Mouse (Mus musculus) lung, postnatal 0 days (tissue): Measurements from ENCODE around the gene Gtf3c2. TPM values are rescaled to one million over a fixed set of nuclear protein-coding genes. Genes with fewer than 3 reads are reported as not detected.
A peak's percentile ranks its signal among the peaks of the same experiment; 100 is the strongest.

Experiments used
- ATAC-seq: fragments of 200-750 bp; cut with Nextera tagmentation; 2 replicates; pipeline ENCODE4 v1.8.0; 2017; ENCODE audit warnings: moderate library complexity
- DNase-seq: peaks from one replicate; pipeline ENCODE4 v3.0.0-alpha.2; 2016; ENCODE audit warnings: low spot score
- H3K27ac ChIP-seq: fragments of 300-500 bp; sonication (generic); 2 replicates; pipeline ENCODE4 v1.5.1; 2014; ENCODE audit warnings: antibody characterized with exemption, mild to moderate bottlenecking, low read length, mixed read lengths
- H3K27me3 ChIP-seq: fragments of 300-500 bp; sonication (generic); replicated peaks from 2 replicates; pipeline ENCODE4 v1.6.1; 2014; ENCODE audit warnings: low read length, mixed read lengths; ENCODE audit not compliant: insufficient read depth
- H3K36me3 ChIP-seq: fragments of 300-500 bp; sonication (generic); 2 replicates; pipeline ENCODE4 v1.6.1; 2014; ENCODE audit warnings: low read length, mixed read lengths; ENCODE audit not compliant: insufficient read depth
- H3K4me1 ChIP-seq: fragments of 300-500 bp; sonication (generic); 2 replicates; pipeline ENCODE4 v1.6.1; 2014; ENCODE audit warnings: antibody characterized with exemption, low read depth, low read length, mixed read lengths; ENCODE audit not compliant: insufficient read depth
- H3K4me2 ChIP-seq: fragments of 300-500 bp; sonication (generic); replicated peaks from 2 replicates; pipeline ENCODE4 v1.6.1; 2014; ENCODE audit warnings: low read depth, mild to moderate bottlenecking, low read length, moderate library complexity, mixed read lengths
- H3K4me3 ChIP-seq: fragments of 300-500 bp; sonication (generic); 2 replicates; pipeline ENCODE4 v1.5.1; 2014; ENCODE audit warnings: low read depth, low read length
- H3K9ac ChIP-seq: fragments of 300-500 bp; sonication (generic); replicated peaks from 2 replicates; pipeline ENCODE4 v1.6.1; 2014; ENCODE audit warnings: low read depth, mild to moderate bottlenecking
- H3K9me3 ChIP-seq: fragments of 300-500 bp; sonication (generic); 2 replicates; pipeline ENCODE4 v1.6.1; 2016; ENCODE audit warnings: low read length, mixed read lengths
- CTCF ChIP-seq: IDR thresholded peaks from 2 replicates; pipeline ENCODE4 v1.5.1; 2016; ENCODE audit warnings: antibody characterized with exemption, mild to moderate bottlenecking
- EP300 ChIP-seq: IDR thresholded peaks from 2 replicates; pipeline ENCODE4 v1.6.1; 2016; ENCODE audit warnings: antibody characterized with exemption, mild to moderate bottlenecking, control low read depth
- WGBS: fragments of 180-500 bp; shearing (Covaris S2); extraction: QIAGEN DNeasy Blood & Tissue Kit; methylation state at CpG from one replicate; pipeline ENCODE4 v1.1.7; 2014; 5-methylcytosine and 5-hydroxymethylcytosine counted together
- polyA plus RNA-seq: library from polyadenylated mRNA; unstranded; fragments of >200 nt; fragmentation: Nextera tagmentation; extraction: Ambion mirVana; gene quantifications from 2 replicates; pipeline ENCODE4 v1.2.1, GENCODE M21; 2015

Gene Gtf3c2
- polyA plus RNA-seq, 1 experiment from 2014 or later, result 24.2 TPM

GRCm38 (mm10) chr5:31116912-31117311, 63.0 kb downstream of the Gtf3c2 start:
- Histone ChIP-seq H3K4me2 (no peak overlapping the region), H3K27me3 (no peaks in the 10 kb centered on the region), H3K9ac (no peak overlapping the region), H3K27ac (no peak overlapping the region), H3K36me3 (no peaks in the 10 kb centered on the region), H3K4me3 (no peak overlapping the region), H3K4me1 (no peaks in the 10 kb centered on the region), H3K9me3 (no peaks in the 10 kb centered on the region)
- ATAC-seq (no peak), DNase-seq (no peak)
- no peak for TF ChIP-seq EP300
- WGBS, result 23% methylated on average over 10 of the region's 10 CpGs

DNA sequence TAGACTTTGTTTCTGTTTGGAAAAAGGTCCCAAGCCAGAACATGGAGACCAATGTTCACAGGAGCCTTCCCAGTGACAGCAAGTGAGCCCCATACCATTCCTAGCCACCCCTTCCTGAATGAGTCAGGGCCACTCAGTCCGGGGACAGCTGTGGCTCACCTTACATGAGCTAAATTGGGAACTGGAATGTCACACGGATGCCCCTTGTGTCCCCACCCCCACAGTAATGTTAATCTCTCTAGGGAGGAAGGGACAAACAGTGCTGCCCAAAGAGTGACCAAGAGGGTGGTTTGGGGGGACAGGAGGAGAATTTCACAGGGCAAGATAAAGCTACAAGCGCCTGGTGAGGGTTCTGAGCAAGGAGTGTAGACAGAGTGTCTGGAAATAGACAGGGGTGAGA, 63.6 kb downstream of the Gtf3c2 start, which contains the start of gene Trim54:
Gene Trim54 (plus strand): TSS at position 359 of the 400 bp plus-strand sequence.
- Histone ChIP-seq H3K9ac (no peak within 1 kb of the TSS), H3K4me3 (no peak within 1 kb of the TSS), H3K9me3 (no peaks in the 10 kb centered on the region), H3K36me3 (no peaks in the 10 kb centered on the region), H3K27me3 (no peaks in the 10 kb centered on the region), H3K4me2 (no peak within 1 kb of the TSS), H3K27ac (no peak within 1 kb of the TSS), H3K4me1 (no peaks in the 10 kb centered on the region)
- no peak for TF ChIP-seq CTCF
- TF ChIP-seq EP300, result no peak
- ATAC-seq (no peak), DNase-seq (no peak)
- 19% methylated on average over 3 of the region's 3 CpGs for WGBS

- no peak overlapping the region for H3K9ac ChIP-seq
- TF ChIP-seq EP300 (no peak), CTCF (peak; percentile 63)
- no peaks in the 10 kb centered on the region for H3K9me3 ChIP-seq
- H3K27ac ChIP-seq, result no peak overlapping the region
- H3K4me2 ChIP-seq, result no peak overlapping the region
- WGBS, result 25% methylated on average over 7 of the region's 7 CpGs
- peak; percentile 31 for DNase-seq
- no peaks in the 10 kb centered on the region for H3K36me3 ChIP-seq
- H3K4me3 ChIP-seq, result no peak overlapping the region
- no peaks in the 10 kb centered on the region for H3K27me3 ChIP-seq
- H3K4me1 ChIP-seq, result no peaks in the 10 kb centered on the region
- ATAC-seq, result no peak
Observed at GRCm38 (mm10) chr5:31110781-31111180, 69.2 kb downstream of the Gtf3c2 start.

DNA sequence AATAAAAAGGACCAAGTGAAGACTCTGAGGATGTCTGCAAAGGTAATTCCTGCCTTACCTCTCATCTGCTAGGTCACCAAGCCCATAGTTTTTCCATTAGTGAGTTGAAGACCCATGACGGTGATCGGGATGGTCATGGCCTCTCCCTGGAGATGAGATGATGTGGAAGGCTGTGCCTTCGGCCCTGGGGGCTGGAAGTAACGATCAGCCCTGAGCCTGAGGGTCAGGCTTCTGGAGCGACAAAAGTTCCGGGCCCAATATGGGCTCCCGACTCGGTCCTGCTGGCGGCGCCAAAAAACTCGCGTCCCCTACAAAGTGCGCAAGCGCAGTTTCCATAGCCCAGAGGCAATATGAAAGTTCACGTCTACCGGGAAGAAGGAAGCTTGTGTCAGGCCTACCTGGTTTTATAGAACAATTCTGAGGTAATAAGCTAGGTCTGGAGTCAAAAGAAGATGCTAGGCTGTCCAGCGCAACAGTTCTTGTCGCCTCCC, 71.9 kb downstream of the Gtf3c2 start, which contains the start of gene Slc30a3:
Gene Slc30a3 (minus strand): TSS at position 238 of the 491 bp plus-strand sequence.
- Histone ChIP-seq H3K4me2 (no peak within 1 kb of the TSS), H3K9me3 (no peaks in the 10 kb centered on the region), H3K27ac (no peak within 1 kb of the TSS), H3K9ac (no peak within 1 kb of the TSS), H3K27me3 (no peaks in the 10 kb centered on the region), H3K4me1 (no peaks in the 10 kb centered on the region), H3K4me3 (no peak within 1 kb of the TSS), H3K36me3 (no peaks in the 10 kb centered on the region)
- ATAC-seq, result no peak
- 90% methylated on average over 18 of the region's 18 CpGs for WGBS
- TF ChIP-seq CTCF (no peak), EP300 (no peak)
- DNase-seq, result no peak

Other genes starting within 250 kb of the Gtf3c2 start
- 1.8 and 2.3 TPM in 2 replicates for gene Cgref1, start 234.6 kb downstream of the Gtf3c2 start, polyA plus RNA-seq
- 76.5 and 79.7 TPM in 2 replicates for gene Preb, start 219.8 kb downstream of the Gtf3c2 start, polyA plus RNA-seq
- 0.44 and 0.49 TPM in 2 replicates for gene Tcf23, start 211.5 kb downstream of the Gtf3c2 start, polyA plus RNA-seq
- 260 and 289 TPM in 2 replicates for gene Atraid, start 131.8 kb downstream of the Gtf3c2 start, polyA plus RNA-seq
- gene Slc5a6, start 131.2 kb downstream of the Gtf3c2 start, polyA plus RNA-seq, result 3.4 and 3.6 TPM in 2 replicates
- 4.1 and 4.2 TPM in 2 replicates for gene Cad, start 125.4 kb downstream of the Gtf3c2 start, polyA plus RNA-seq
- gene Dnajc5g, start 73.9 kb downstream of the Gtf3c2 start, polyA plus RNA-seq, result not detected in 2 replicates
- gene Slc30a3, start 71.9 kb downstream of the Gtf3c2 start, polyA plus RNA-seq, result not detected in 2 replicates
- gene Trim54, start 63.4 kb downstream of the Gtf3c2 start, polyA plus RNA-seq, result 0.49 and 0.55 TPM in 2 replicates
- gene Ucn, start 41.3 kb downstream of the Gtf3c2 start, polyA plus RNA-seq, result not detected in 2 replicates
- 38.2 and 53.6 TPM in 2 replicates for gene Mpv17, start 25.9 kb downstream of the Gtf3c2 start, polyA plus RNA-seq
- 0.73 TPM in 1 of 2 replicates, not detected in the other for gene Gm29609, start 233 bp downstream of the Gtf3c2 start, polyA plus RNA-seq
- 103 and 106 TPM in 2 replicates for gene Snx17, start 13.1 kb upstream of the Gtf3c2 start, polyA plus RNA-seq
- gene Eif2b4, start 13.3 kb upstream of the Gtf3c2 start, polyA plus RNA-seq, result 44.4 and 45.0 TPM in 2 replicates
- gene Zfp513, start 22.2 kb upstream of the Gtf3c2 start, polyA plus RNA-seq, result 6.6 and 7.4 TPM in 2 replicates
- gene Ppm1g, start 40.5 kb upstream of the Gtf3c2 start, polyA plus RNA-seq, result 77.6 TPM in 2 replicates
- 125 and 131 TPM in 2 replicates for gene Nrbp1, start 60.7 kb upstream of the Gtf3c2 start, polyA plus RNA-seq
- gene Gm9970, start 61.1 kb upstream of the Gtf3c2 start, polyA plus RNA-seq, result 0.45 and 0.62 TPM in 2 replicates
- 44.5 and 50.4 TPM in 2 replicates for gene Krtcap3, start 71.5 kb upstream of the Gtf3c2 start, polyA plus RNA-seq
- 24.2 and 25.6 TPM in 2 replicates for gene Ift172, start 111.0 kb upstream of the Gtf3c2 start, polyA plus RNA-seq
- gene Fndc4, start 115.9 kb upstream of the Gtf3c2 start, polyA plus RNA-seq, result 9.7 and 11.8 TPM in 2 replicates
- 0.08 TPM in 1 of 2 replicates, not detected in the other for gene Gckr, start 117.3 kb upstream of the Gtf3c2 start, polyA plus RNA-seq